Mouse (Mus musculus) brain, embryonic 14.5 days (tissue): Measurements from ENCODE around the gene Nip7.

Experiments
- CTCF ChIP-seq: fragments of 200-500 bp; IDR thresholded peaks from 2 replicates; pipeline ENCODE4 v1.5.1; 2012; ENCODE audit warnings: inconsistent platforms, mild to moderate bottlenecking, moderate library complexity, borderline replicate concordance; ENCODE audit not compliant: insufficient read depth, insufficient read length; ENCODE audit errors: extremely low read depth
- POLR2A ChIP-seq: fragments of 200-500 bp; IDR thresholded peaks from 2 replicates; pipeline ENCODE4 v1.6.1; 2012; ENCODE audit warnings: mild to moderate bottlenecking, inconsistent platforms, borderline replicate concordance; ENCODE audit not compliant: poor library complexity, insufficient read depth, insufficient read length, severe bottlenecking; ENCODE audit errors: extremely low read depth

- TF ChIP-seq CTCF: no peak
- no peak for TF ChIP-seq POLR2A
Measured at GRCm38 (mm10) chr8:107045478-107045877, 11.2 kb upstream of the Nip7 start.
